Mouse (Mus musculus) left cerebral cortex, postnatal 14 days (tissue): ENCODE measurements around the gene Tinf2. TPM values are rescaled to one million over a fixed set of nuclear protein-coding genes. Genes with fewer than 3 reads are reported as not detected.

ENCODE experiments used
- DNase-seq, 2 experiments: peaks; one replicate each; pipeline ENCODE4 v3.0.0; 2021 to 2022; ENCODE audit warnings: low spot score in 2 of 2, mixed read lengths in 1 of 2
- intact Hi-C: fragments of 180-260 bp; cut with DNase I; formaldehyde crosslinking; loops from one replicate; pipeline ENCODE4 v1.15.1; 2025
- long read RNA-seq, 2 experiments: library from polyadenylated mRNA; stranded (forward); transcript quantifications; one replicate each; pipeline ENCODE4 v2.0.0; 2021
- total RNA-seq, 2 experiments: library from RNA; stranded (reverse); gene quantifications; 2 replicates each; pipeline ENCODE4 v1.2.3; 2021

The Tinf2 gene
- total RNA-seq, result 10 to 100 TPM; 14.8 to 16.0 TPM
- long read RNA-seq, experiment 1, transcript Tinf2-201 (9 exons, 2,956 nt), result major isoform, 9 of 17 reads
- long read RNA-seq, experiment 1, partial matches to known transcripts, result 4 of 17 reads
- long read RNA-seq, experiment 1, other reads (novel, unspliced or antisense), result 3 of 17 reads
- long read RNA-seq, experiment 2, partial matches to known transcripts, result 3 of 9 reads
- long read RNA-seq, experiment 2, other reads (novel, unspliced or antisense), result 4 of 9 reads

GRCm38 (mm10) chr14:55681160-55682117, at the start of gene Tinf2:
TSS of gene Tinf2 (minus strand) at chr14:55681820.
- intact Hi-C loops, result loop anchor here (1.0 to 10.0 kb wide), 2 partner anchors 62 to 233 kb away; no protein-coding TSS in a partner anchor
- DNase-seq, result peak; percentile 97

GRCm38 (mm10) chr14:55730531-55731032, 49.0 kb upstream of the Tinf2 start:
- intact Hi-C loops, result no loop called here
- peak; percentile 49 to 69 for DNase-seq

- intact Hi-C loops, result no loop called here
Measured at GRCm38 (mm10) chr14:55730116-55730515, 48.5 kb upstream of the Tinf2 start.

GRCm38 (mm10) chr14:55727889-55728685, 46.5 kb upstream of the Tinf2 start:
- no peak for DNase-seq
- intact Hi-C loops, result no loop called here

More at GRCm38 (mm10) chr14:55730116-55730515, 48.5 kb upstream of the Tinf2 start:
- no peak for DNase-seq

GRCm38 (mm10) chr14:55726261-55726660, 44.6 kb upstream of the Tinf2 start:
- DNase-seq, result no peak
- intact Hi-C loops, result no loop called here

GRCm38 (mm10) chr14:55724411-55724871, 42.8 kb upstream of the Tinf2 start:
- intact Hi-C loops, result no loop called here

GRCm38 (mm10) chr14:55723433-55723832, 41.8 kb upstream of the Tinf2 start:
- DNase-seq, result no peak
- intact Hi-C loops, result no loop called here

More at GRCm38 (mm10) chr14:55724411-55724871, 42.8 kb upstream of the Tinf2 start:
- DNase-seq, result no peak

- intact Hi-C loops, result no loop called here
- no peak for DNase-seq
Measured at GRCm38 (mm10) chr14:55722438-55722945, 40.9 kb upstream of the Tinf2 start.

- intact Hi-C loops, result no loop called here
- DNase-seq, result peak; percentile 94
Measured at GRCm38 (mm10) chr14:55721700-55722437, 40.2 kb upstream of the Tinf2 start, which contains the start of gene Rabggta. TSS of gene Rabggta (minus strand) at chr14:55722263.

- intact Hi-C loops, result no loop called here
- no peak for DNase-seq
Measured at GRCm38 (mm10) chr14:55721076-55721475, 39.5 kb upstream of the Tinf2 start.

GRCm38 (mm10) chr14:55720666-55721065, 39.0 kb upstream of the Tinf2 start:
- DNase-seq, result no peak
- intact Hi-C loops, result no loop called here

- DNase-seq, result no peak
- intact Hi-C loops, result no loop called here
Measured at GRCm38 (mm10) chr14:55719737-55720136, 38.1 kb upstream of the Tinf2 start.

- intact Hi-C loops, result no loop called here
- DNase-seq, result no peak
Measured at GRCm38 (mm10) chr14:55716884-55717283, 35.3 kb upstream of the Tinf2 start.

GRCm38 (mm10) chr14:55716271-55716670, 34.7 kb upstream of the Tinf2 start:
- intact Hi-C loops, result no loop called here
- no peak for DNase-seq

GRCm38 (mm10) chr14:55714893-55715292, 33.3 kb upstream of the Tinf2 start:
- no peak for DNase-seq
- intact Hi-C loops, result no loop called here

- intact Hi-C loops, result no loop called here
- no peak for DNase-seq
Measured at GRCm38 (mm10) chr14:55713729-55714122, 32.1 kb upstream of the Tinf2 start, which contains the start of gene Tgm1. TSS of gene Tgm1 (minus strand) at chr14:55713926.

GRCm38 (mm10) chr14:55713007-55713728, 31.5 kb upstream of the Tinf2 start:
- DNase-seq, result no peak
- intact Hi-C loops, result no loop called here

- no peak for DNase-seq
- intact Hi-C loops, result no loop called here
Measured at GRCm38 (mm10) chr14:55711786-55712185, 30.2 kb upstream of the Tinf2 start.
